Mouse (Mus musculus): Measurements from ENCODE around the gene Cenph.
"Not testable (repeated sequence)": the region's sequence is repeated elsewhere in the genome, so short reads cannot be mapped to it uniquely, and the experiment has no call there.

The Cenph gene

GRCm38 (mm10) chr13:100746090-100746489 lies 29.6 kb downstream of the Cenph start:
- DNase-seq (ENCODE audit: low spot score in 2 of 2) = no peak

GRCm38 (mm10) chr13:100744036-100744744 lies 31.5 kb downstream of the Cenph start, which contains the start of gene Mrps36:
Mrps36 (minus strand) TSS chr13:100744659.
- peak; percentile 77 to 86 for DNase-seq (ENCODE audit: low spot score in 2 of 2)

DNA sequence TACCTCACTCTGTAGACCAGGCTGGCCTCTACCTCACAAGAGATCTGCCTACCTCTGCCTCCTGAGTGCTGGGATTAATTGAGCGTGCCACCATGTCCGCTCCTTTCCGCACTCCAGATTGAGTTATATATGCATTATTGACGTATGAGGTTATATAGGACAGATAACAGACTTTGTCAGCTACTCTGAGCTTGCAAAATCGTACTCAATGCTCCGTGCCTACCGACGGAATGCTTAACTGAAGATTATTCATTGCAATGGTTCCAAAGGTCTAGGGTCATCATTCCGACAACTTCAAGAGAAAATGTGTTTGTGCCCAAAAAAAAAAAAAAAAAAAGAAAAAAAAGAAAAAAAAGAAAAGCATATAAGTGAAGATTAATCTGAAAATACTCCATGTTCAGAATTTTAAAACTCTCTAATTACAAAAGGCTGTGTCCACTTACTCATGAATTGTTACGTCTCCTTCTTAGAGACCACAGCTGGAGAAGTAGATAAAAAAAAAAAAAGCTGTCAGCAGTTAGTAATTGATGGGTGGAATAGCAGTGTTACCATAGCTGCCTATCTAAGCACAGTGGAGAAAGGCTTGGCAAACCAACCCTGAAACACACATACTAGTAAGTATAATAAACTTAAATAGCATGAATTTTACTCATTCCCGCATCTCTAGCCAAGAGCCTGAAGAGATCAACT lies 32.2 kb downstream of the Cenph start:
- no peak for DNase-seq (ENCODE audit: low spot score in 2 of 2)

DNA sequence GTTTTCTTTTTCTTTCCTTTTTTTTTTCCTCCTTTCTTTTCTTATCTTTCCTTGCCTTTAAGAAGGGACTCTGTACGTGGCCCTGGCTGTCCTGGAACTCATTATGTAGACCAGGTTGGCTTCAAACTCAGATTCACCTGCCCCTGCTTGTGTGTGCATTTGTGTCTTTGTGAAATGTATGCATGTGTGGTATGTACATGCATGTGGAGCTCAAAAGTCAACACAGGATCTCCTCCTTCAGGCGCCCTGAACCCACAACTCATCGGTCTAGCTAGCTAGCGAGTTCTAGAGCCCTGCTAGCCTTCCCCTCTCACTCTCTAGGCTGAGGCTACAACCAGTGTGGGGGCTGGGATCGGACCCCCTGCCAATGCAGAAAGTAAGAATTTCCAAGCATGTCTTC lies 32.9 kb downstream of the Cenph start:
- DNase-seq (ENCODE audit: low spot score in 2 of 2) = no peak

DNA sequence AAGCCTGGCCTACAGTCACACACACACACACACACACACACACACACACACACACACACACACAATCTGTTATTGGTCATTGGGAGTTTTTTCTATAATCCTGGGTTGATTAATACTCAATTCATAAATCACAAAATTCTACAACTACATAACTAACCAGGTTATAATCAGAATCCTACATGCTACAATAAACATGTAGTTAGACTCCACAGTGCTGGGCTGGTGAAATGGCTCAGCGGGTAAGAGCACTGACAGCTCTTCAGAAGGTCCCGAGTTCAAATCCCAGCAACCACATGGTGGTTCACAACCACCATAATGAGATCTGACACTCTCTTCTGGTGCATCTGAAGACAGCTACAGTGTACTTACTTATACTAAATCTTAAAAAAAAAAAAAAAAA lies 42.9 kb downstream of the Cenph start:
- no peak for DNase-seq (ENCODE audit: low spot score in 2 of 2)

- not testable (repeated sequence) for DNase-seq (ENCODE audit: low spot score in 2 of 2)
Measured at GRCm38 (mm10) chr13:100731462-100732046, 44.1 kb downstream of the Cenph start.

GRCm38 (mm10) chr13:100730861-100731176 lies 44.9 kb downstream of the Cenph start, which contains the start of gene Cdk7:
Cdk7 (minus strand) TSS chr13:100730939.
- DNase-seq (ENCODE audit: low spot score in 2 of 2) = peak; percentile 72 to 90

GRCm38 (mm10) chr13:100730153-100730860 lies 45.4 kb downstream of the Cenph start:
- DNase-seq (ENCODE audit: low spot score in 2 of 2) = no peak

- DNase-seq (ENCODE audit: low spot score in 2 of 2) = not testable (repeated sequence)
Measured at GRCm38 (mm10) chr13:100728530-100728929, 47.2 kb downstream of the Cenph start.

DNA sequence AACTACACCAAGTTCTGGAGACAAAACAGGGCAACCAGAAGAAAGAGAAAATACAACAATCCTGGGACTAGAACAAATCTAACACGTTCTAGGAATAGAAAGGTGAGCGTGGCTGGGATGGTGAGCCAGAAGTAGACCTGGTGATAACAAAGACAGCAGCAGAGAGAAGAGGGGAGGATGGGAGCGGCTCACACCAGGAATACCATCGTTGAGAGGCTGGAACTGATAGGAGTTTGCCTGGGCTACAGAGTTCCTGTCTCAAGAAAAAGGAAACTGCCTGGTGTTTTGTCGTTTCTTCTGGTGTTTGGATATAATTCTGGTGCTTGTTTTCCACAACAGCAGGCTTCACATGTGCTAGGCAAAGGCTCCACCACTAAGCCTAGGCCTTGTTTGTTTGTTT lies 47.6 kb downstream of the Cenph start:
- no peak for DNase-seq (ENCODE audit: low spot score in 2 of 2)

DNA sequence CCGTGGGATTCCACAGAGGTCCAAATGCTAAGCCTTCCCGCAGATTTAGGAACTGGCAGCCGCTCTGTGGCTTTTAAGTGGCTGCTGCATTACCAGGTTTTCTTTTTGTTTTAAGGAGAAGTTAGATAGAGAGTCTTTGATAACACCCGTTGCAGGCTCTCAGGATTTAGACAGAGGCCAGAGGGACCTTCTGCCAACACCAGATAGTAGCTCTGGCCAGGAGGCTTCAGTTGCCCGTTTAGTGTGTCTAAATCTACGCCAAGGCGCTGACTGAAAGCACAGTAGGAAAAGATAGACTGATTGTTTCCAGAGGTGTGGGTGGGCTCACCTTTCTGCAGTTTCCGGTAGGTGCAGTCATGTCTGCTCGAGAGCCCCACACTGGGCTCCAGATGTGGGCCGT lies 50.5 kb downstream of the Cenph start:
- no peak for DNase-seq (ENCODE audit: low spot score in 2 of 2)

DNA sequence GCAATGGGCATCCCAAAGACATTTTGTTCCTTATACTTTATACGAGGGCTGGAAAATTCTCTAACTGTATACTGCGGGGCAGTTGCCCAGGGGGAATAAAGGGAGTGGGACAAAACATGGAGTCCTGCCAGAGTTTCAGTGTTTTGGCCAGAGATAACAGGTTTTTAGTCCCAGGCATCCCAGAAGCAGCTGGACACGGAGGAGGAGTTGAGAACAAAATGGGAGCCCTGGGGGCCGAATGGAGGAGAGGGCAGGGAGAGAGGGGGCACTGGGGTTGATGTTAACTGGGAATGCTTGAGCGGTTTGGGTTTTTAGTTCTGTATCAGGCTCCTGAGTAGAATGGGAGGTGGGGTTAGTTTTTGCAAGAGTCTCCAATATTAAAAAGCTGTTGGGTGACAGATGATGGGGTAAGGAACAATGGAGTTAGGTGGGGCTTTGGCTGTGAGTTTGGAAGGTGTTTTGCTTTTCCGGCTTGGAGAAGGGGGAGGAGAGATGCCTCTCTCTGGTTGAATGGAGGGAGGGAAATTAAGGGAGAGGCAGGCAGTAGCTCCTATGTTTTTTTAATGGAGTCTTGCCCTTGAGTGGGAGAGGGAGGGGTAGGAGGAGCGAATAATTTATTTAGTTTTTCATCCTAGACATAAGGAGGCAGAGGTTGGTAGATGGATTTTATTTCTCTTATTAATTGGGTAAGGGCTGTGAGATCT lies 51.5 kb downstream of the Cenph start:
- DNase-seq (ENCODE audit: low spot score in 2 of 2) = peak in 1 of 2 experiments; percentile 20

DNA sequence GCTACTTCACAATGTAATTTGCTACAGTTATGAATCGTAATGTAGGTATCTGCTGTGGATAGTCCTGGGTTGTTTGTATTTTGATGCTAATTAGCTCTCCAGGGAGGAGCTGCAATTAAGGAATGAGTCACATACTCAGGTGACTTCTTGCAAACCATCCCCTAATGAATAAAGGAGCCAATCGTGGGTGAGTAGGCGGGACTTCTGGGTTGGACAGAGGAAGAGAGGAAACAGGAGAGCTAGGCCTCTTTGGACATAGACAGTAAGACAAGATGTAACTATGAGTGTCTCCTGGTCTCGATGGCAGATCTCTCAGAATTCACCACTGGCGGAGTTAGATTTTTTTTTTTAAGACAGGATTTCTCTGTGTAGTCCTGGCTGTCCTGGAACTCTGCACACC lies 54.0 kb downstream of the Cenph start:
- no peak for DNase-seq (ENCODE audit: low spot score in 2 of 2)

GRCm38 (mm10) chr13:100715467-100715866 lies 60.2 kb downstream of the Cenph start:
- DNase-seq (ENCODE audit: low spot score in 2 of 2) = no peak

All from cerebellum, postnatal 4 days (tissue).